Mouse (Mus musculus) liver, embryonic 15.5 days (tissue): Measurements from ENCODE around the gene Tubg1. TPM values are rescaled to one million over a fixed set of nuclear protein-coding genes. Genes with fewer than 3 reads are reported as not detected.
A peak's percentile ranks its signal among the peaks of the same experiment; 100 is the strongest.

Experiments
- ATAC-seq: fragments of 200-750 bp; cut with Nextera tagmentation; 2 replicates; pipeline ENCODE4 v1.8.0; 2017; ENCODE audit warnings: moderate number of reproducible peaks, mild to moderate bottlenecking, moderate library complexity; ENCODE audit not compliant: insufficient read depth
- H3K27ac ChIP-seq: fragments of 300-500 bp; sonication (generic); replicated peaks from 2 replicates; pipeline ENCODE4 v1.5.1; 2015; ENCODE audit warnings: mild to moderate bottlenecking, inconsistent platforms
- H3K27me3 ChIP-seq: fragments of 300-500 bp; sonication (generic); 2 replicates; pipeline ENCODE4 v1.6.1; 2015; ENCODE audit warnings: mild to moderate bottlenecking, inconsistent platforms
- H3K36me3 ChIP-seq: fragments of 300-500 bp; sonication (generic); replicated peaks from 2 replicates; pipeline ENCODE4 v1.6.1; 2015; ENCODE audit warnings: moderate library complexity, mild to moderate bottlenecking, inconsistent platforms
- H3K4me1 ChIP-seq: fragments of 300-500 bp; sonication (generic); replicated peaks from 2 replicates; pipeline ENCODE4 v1.6.1; 2015; ENCODE audit warnings: inconsistent platforms
- H3K4me2 ChIP-seq: fragments of 300-500 bp; sonication (generic); 2 replicates; pipeline ENCODE4 v1.6.1; 2015; ENCODE audit warnings: moderate library complexity, mild to moderate bottlenecking, inconsistent platforms
- H3K4me3 ChIP-seq: fragments of 300-500 bp; sonication (generic); replicated peaks from 2 replicates; pipeline ENCODE4 v1.5.1; 2015; ENCODE audit warnings: mild to moderate bottlenecking, inconsistent platforms
- H3K9ac ChIP-seq: fragments of 300-500 bp; sonication (generic); 2 replicates; pipeline ENCODE4 v1.6.1; 2015; ENCODE audit warnings: moderate library complexity, mild to moderate bottlenecking, inconsistent platforms
- H3K9me3 ChIP-seq: fragments of 300-500 bp; sonication (generic); replicated peaks from 2 replicates; pipeline ENCODE4 v1.6.1; 2016; ENCODE audit warnings: inconsistent platforms
- WGBS: fragments of 180-500 bp; shearing (Covaris S2); methylation state at CpG from one replicate; pipeline ENCODE4 v1.1.7; 2015; ENCODE audit warnings: mixed read lengths; ENCODE audit not compliant: insufficient replicate concordance; 5-methylcytosine and 5-hydroxymethylcytosine counted together
- polyA plus RNA-seq: library from polyadenylated mRNA; unstranded; fragments of >200 nt; fragmentation: Nextera tagmentation; extraction: Ambion mirVana; gene quantifications from 2 replicates; pipeline ENCODE4 v1.2.1, GENCODE M21; 2015

Tubg1 gene
- polyA plus RNA-seq, 1 experiment from 2014 or later = 38.3 TPM

DNA sequence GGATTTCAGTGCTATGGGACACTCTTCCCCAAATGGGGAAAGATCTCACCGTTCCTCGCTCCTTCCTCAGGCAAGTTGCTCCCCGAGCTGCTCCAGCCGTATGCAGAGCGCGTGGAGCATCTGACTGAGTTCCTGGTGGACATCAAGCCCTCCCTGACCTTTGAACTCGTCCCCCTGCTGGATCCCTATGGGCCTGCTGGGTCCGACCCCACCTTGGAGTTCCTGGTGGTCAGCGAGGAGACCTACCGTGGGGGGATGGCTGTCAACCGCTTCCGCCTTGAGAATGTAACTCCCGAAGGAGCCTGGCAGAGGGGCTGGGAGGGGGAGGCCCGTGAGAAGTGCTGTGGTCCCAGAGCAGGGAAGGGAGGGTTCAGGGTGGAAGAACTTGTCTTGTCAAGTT is 35.5 kb upstream of the Tubg1 start:
- H3K27me3 ChIP-seq = peaks cover 28% of the 10 kb centered on the region
- WGBS = 85% methylated on average over 14 of the region's 14 CpGs
- H3K27ac ChIP-seq = no peak overlapping the region
- H3K4me1 ChIP-seq = peaks cover 77% of the 10 kb centered on the region
- H3K4me3 ChIP-seq = no peak overlapping the region
- no peak overlapping the region for H3K4me2 ChIP-seq
- H3K36me3 ChIP-seq = peaks cover 20% of the 10 kb centered on the region
- no peak overlapping the region for H3K9ac ChIP-seq
- H3K9me3 ChIP-seq = no peaks in the 10 kb centered on the region
- ATAC-seq = no peak

DNA sequence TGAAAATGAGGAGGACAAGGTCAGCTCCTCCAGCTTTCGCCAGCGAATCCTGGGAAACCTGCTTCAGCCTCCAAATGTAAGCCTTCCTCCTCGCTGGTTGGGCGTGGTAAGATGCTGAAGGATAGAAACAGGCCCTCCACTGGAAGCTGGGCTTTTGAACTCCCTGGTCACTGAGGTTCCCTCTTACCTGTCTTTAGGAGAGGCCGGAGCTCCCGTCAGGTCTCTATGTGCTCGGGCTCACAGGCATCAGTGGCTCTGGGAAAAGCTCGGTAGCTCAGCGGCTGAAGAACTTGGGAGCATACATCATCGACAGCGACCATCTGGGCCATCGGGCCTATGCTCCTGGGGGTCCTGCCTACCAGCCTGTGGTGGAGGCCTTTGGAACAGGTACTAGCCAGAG is 34.9 kb upstream of the Tubg1 start:
- Histone ChIP-seq H3K4me2 (no peak overlapping the region), H3K9ac (no peak overlapping the region), H3K27ac (no peak overlapping the region), H3K4me3 (no peak overlapping the region), H3K9me3 (no peaks in the 10 kb centered on the region), H3K27me3 (peaks cover 22% of the 10 kb centered on the region), H3K36me3 (peaks cover 26% of the 10 kb centered on the region), H3K4me1 (peaks cover 71% of the 10 kb centered on the region)
- ATAC-seq = no peak
- WGBS = 84% methylated on average over 12 of the region's 12 CpGs

GRCm38 (mm10) chr11:101085617-101086322 is 34.0 kb upstream of the Tubg1 start:
- H3K27me3 ChIP-seq = peaks cover 12% of the 10 kb centered on the region
- 86% methylated on average over 18 of the region's 18 CpGs for WGBS
- H3K36me3 ChIP-seq = peaks cover 35% of the 10 kb centered on the region
- no peak overlapping the region for H3K4me3 ChIP-seq
- peak overlapping the region; percentile 92 for H3K4me2 ChIP-seq
- peaks cover 70% of the 10 kb centered on the region for H3K4me1 ChIP-seq
- peak overlapping the region; percentile 84 for H3K27ac ChIP-seq
- no peak for ATAC-seq
- H3K9ac ChIP-seq = peak overlapping the region; percentile 78; the same call in 1 of the 2 replicates
- no peaks in the 10 kb centered on the region for H3K9me3 ChIP-seq

- H3K9ac ChIP-seq = peak overlapping the region; percentile 78
- H3K4me2 ChIP-seq = peak overlapping the region; percentile 92
- H3K9me3 ChIP-seq = no peaks in the 10 kb centered on the region
- 80% methylated on average over 6 of the region's 6 CpGs for WGBS
- ATAC-seq = no peak
- peaks cover 67% of the 10 kb centered on the region for H3K4me1 ChIP-seq
- H3K4me3 ChIP-seq = peak overlapping the region; percentile 74
- peaks cover 7% of the 10 kb centered on the region for H3K27me3 ChIP-seq
- peaks cover 40% of the 10 kb centered on the region for H3K36me3 ChIP-seq
- peak overlapping the region; percentile 84 for H3K27ac ChIP-seq
These were observed 33.4 kb upstream of the Tubg1 start for GRCm38 (mm10) chr11:101086323-101086674.

DNA sequence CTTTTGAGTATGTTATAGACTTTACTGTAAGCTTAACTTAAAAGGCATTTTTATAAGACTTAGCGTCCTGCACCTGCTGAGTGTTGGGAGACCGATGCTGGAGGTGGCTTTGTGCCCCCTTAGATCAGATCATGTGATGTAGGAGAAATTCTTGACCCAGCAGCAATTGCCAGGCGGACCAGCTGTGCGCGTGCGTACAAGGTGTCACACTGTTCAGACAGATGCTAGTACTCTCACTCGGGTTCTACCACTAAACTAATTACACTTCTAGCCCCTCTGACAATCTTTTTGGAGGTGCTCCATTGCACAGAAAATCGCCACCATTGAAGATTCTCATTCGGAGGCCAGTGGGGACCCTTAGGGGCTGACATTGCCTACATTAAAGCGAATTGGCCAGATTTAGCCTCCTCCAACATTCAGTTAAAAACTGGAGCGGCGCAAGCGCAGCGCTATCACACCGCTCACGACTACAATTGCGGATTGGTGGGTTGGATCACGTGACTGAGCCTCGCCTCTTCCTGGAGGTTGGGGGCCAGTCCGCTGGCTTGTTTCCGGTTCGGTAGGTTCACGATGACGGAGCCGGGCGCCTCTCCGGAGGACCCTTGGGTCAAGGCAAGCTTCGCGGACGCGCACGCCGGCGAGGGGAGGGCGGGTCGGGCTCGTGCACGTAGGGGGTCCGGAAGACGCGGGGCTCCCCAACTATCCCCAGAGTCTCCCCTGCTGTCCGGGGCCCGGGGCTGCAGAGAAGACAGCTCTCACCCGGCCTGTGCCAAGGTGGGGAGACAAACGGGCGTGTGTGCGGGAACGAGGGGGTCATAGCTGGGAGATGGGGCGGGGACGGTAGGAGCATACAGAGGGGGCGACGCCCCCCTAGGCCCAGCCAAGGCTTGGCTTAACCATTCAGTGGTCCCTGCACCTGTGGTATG is 32.7 kb upstream of the Tubg1 start, which contains the start of gene Mlx:
TSS of gene Mlx (plus strand) at position 522 of the 926 bp plus-strand sequence.
- Histone ChIP-seq H3K4me1 (peaks cover 60% of the 10 kb centered on the region), H3K9ac (peak within 1 kb of the TSS; percentile 78), H3K27me3 (no peaks in the 10 kb centered on the region), H3K4me2 (peak within 1 kb of the TSS; percentile 92), H3K4me3 (peak within 1 kb of the TSS; percentile 74), H3K27ac (peak within 1 kb of the TSS; percentile 84), H3K36me3 (peaks cover 48% of the 10 kb centered on the region), H3K9me3 (no peaks in the 10 kb centered on the region)
- peak; percentile 75 for ATAC-seq
- WGBS = 2% methylated on average over 52 of the region's 52 CpGs

DNA sequence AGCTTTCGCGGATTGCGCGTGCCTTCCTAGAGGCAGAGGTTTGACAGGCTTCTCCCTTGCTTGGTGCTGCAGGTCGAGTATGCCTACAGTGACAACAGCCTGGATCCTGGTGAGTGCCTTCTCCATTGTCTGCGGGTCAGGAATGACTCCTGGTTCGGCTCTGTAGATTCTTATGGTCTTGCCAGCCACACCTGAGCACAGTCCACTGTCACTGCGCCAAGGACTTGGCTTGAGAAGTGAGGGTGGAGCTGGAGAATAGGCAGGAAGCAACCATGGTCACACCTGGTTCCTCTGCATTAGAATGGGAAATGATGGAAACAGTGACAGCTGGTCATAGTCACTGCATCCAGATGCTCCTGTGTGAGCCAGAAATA is 32.1 kb upstream of the Tubg1 start:
- peaks cover 54% of the 10 kb centered on the region for H3K4me1 ChIP-seq
- WGBS = 11% methylated on average over 8 of the region's 8 CpGs
- H3K4me2 ChIP-seq = peak overlapping the region; percentile 92
- peak overlapping the region; percentile 74 for H3K4me3 ChIP-seq
- ATAC-seq = no peak
- peak overlapping the region; percentile 78 for H3K9ac ChIP-seq
- no peaks in the 10 kb centered on the region for H3K27me3 ChIP-seq
- H3K27ac ChIP-seq = peak overlapping the region; percentile 84
- peaks cover 54% of the 10 kb centered on the region for H3K36me3 ChIP-seq
- no peaks in the 10 kb centered on the region for H3K9me3 ChIP-seq

DNA sequence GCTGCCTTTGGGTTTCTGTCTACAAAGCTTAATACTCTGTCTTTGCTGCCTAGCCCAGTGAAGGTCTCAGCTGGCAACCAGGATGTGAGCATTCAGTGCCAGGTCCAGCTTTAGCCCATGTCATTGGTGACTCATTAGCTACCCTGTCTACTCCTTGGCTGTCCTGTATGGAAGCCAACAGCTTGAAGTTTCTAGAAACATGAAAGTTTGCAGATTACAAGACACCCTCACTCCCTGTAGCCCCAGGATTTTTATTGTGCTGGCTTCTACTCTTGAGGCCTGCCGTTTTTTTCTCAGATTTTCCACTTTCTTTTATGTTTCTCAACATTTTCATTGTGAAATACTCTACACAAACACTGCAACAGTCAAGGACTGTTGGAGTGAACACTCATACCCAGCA is 29.8 kb upstream of the Tubg1 start:
- 74% methylated on average over 1 of the region's 1 CpGs for WGBS
- peaks cover 64% of the 10 kb centered on the region for H3K36me3 ChIP-seq
- H3K27ac ChIP-seq = no peak overlapping the region
- no peak overlapping the region for H3K4me3 ChIP-seq
- ATAC-seq = no peak
- no peaks in the 10 kb centered on the region for H3K9me3 ChIP-seq
- peaks cover 48% of the 10 kb centered on the region for H3K4me1 ChIP-seq
- no peak overlapping the region for H3K9ac ChIP-seq
- H3K4me2 ChIP-seq = no peak overlapping the region
- no peaks in the 10 kb centered on the region for H3K27me3 ChIP-seq

GRCm38 (mm10) chr11:101094930-101095313 is 24.8 kb upstream of the Tubg1 start:
- Histone ChIP-seq H3K4me1 (peaks cover 28% of the 10 kb centered on the region), H3K4me2 (peak overlapping the region; percentile 97), H3K27ac (peak overlapping the region; percentile 96), H3K4me3 (peak overlapping the region; percentile 79), H3K9me3 (no peaks in the 10 kb centered on the region), H3K27me3 (no peaks in the 10 kb centered on the region), H3K36me3 (peaks cover 72% of the 10 kb centered on the region), H3K9ac (peak overlapping the region; percentile 88)
- WGBS = under 1% methylated on average over 18 of the region's 18 CpGs
- ATAC-seq = 0 out of 2 replicates have a peak, but pooled peaks have one; percentile 1

- H3K4me2 ChIP-seq = peak within 1 kb of the TSS; percentile 97
- H3K27me3 ChIP-seq = no peaks in the 10 kb centered on the region
- WGBS = under 1% methylated on average over 43 of the region's 43 CpGs
- no peaks in the 10 kb centered on the region for H3K9me3 ChIP-seq
- H3K27ac ChIP-seq = peak within 1 kb of the TSS; percentile 96
- peak within 1 kb of the TSS; percentile 88 for H3K9ac ChIP-seq
- H3K4me3 ChIP-seq = peak within 1 kb of the TSS; percentile 79
- ATAC-seq = peak; percentile 97
- peaks cover 72% of the 10 kb centered on the region for H3K36me3 ChIP-seq
- H3K4me1 ChIP-seq = peaks cover 28% of the 10 kb centered on the region
These were observed 24.3 kb upstream of the Tubg1 start, which contains the start of gene Psmc3ip for GRCm38 (mm10) chr11:101095314-101096024. Psmc3ip (minus strand) TSS chr11:101095436.

- Histone ChIP-seq H3K4me2 (no peak overlapping the region), H3K27me3 (no peaks in the 10 kb centered on the region), H3K4me3 (no peak overlapping the region), H3K36me3 (peaks cover 72% of the 10 kb centered on the region), H3K9me3 (no peaks in the 10 kb centered on the region), H3K27ac (no peak overlapping the region), H3K4me1 (peaks cover 28% of the 10 kb centered on the region), H3K9ac (no peak overlapping the region)
- WGBS = 90% methylated on average over 8 of the region's 8 CpGs
- ATAC-seq = no peak
These were observed 21.5 kb upstream of the Tubg1 start for GRCm38 (mm10) chr11:101098231-101098630.
